Mouse (Mus musculus): ENCODE measurements around the gene Pnp. TPM values are rescaled to one million over a fixed set of nuclear protein-coding genes. Genes with fewer than 3 reads are reported as not detected.
A peak's percentile ranks its signal among the peaks of the same experiment; 100 is the strongest.
"Not testable (repeated sequence)": the region's sequence is repeated elsewhere in the genome, so short reads cannot be mapped to it uniquely, and the experiment has no call there.

The Pnp gene
- polyA plus RNA-seq, 1 experiment from 2014 or later = 15.4 TPM

- H3K4me3 ChIP-seq (ENCODE audit: low read depth, low read length); H3K36me3 ChIP-seq (ENCODE audit: control insufficient read depth, insufficient read depth, low read length); H3K27me3 ChIP-seq (ENCODE audit: control insufficient read depth, insufficient read depth, low read length); H3K27ac ChIP-seq (ENCODE audit: low read depth, low read length); ATAC-seq (ENCODE audit: low read depth); H3K4me1 ChIP-seq (ENCODE audit: control insufficient read depth, insufficient read depth, low read length); H3K4me2 ChIP-seq (ENCODE audit: low read depth, low read length); H3K9me3 ChIP-seq (ENCODE audit: control insufficient read depth, low read length); H3K9ac ChIP-seq (replicated peaks; ENCODE audit: low read depth, low read length): not testable (repeated sequence)
- WGBS = 95% methylated on average over 2 of the region's 2 CpGs
Observed at GRCm38 (mm10) chr14:50897992-50898391, 32.9 kb upstream of the Pnp start.

GRCm38 (mm10) chr14:50903973-50904827 lies 26.7 kb upstream of the Pnp start:
- H3K36me3 ChIP-seq (ENCODE audit: control insufficient read depth, insufficient read depth, low read length) = no peaks in the 10 kb centered on the region
- peak overlapping the region; percentile 46 for H3K9ac ChIP-seq (replicated peaks; ENCODE audit: low read depth, low read length)
- WGBS = 4% methylated on average over 26 of the region's 26 CpGs
- peaks cover 6% of the 10 kb centered on the region; the same call in 1 of the 2 replicates for H3K4me1 ChIP-seq (ENCODE audit: control insufficient read depth, insufficient read depth, low read length)
- peak overlapping the region; percentile 25 for H3K4me3 ChIP-seq (ENCODE audit: low read depth, low read length)
- ATAC-seq (ENCODE audit: low read depth) = peak; percentile 90
- no peaks in the 10 kb centered on the region for H3K9me3 ChIP-seq (ENCODE audit: control insufficient read depth, low read length)
- peak overlapping the region; percentile 34; the same call in 1 of the 2 replicates for H3K27ac ChIP-seq (ENCODE audit: low read depth, low read length)
- H3K4me2 ChIP-seq (ENCODE audit: low read depth, low read length) = peak overlapping the region; percentile 57
- H3K27me3 ChIP-seq (ENCODE audit: control insufficient read depth, insufficient read depth, low read length) = no peaks in the 10 kb centered on the region

GRCm38 (mm10) chr14:50904828-50905129 lies 26.1 kb upstream of the Pnp start:
- no peaks in the 10 kb centered on the region for H3K27me3 ChIP-seq (ENCODE audit: control insufficient read depth, insufficient read depth, low read length)
- no peaks in the 10 kb centered on the region for H3K9me3 ChIP-seq (ENCODE audit: control insufficient read depth, low read length)
- H3K4me3 ChIP-seq (ENCODE audit: low read depth, low read length) = no peak overlapping the region
- 92% methylated on average over 4 of the region's 4 CpGs for WGBS
- H3K4me2 ChIP-seq (ENCODE audit: low read depth, low read length) = no peak overlapping the region
- H3K4me1 ChIP-seq (ENCODE audit: control insufficient read depth, insufficient read depth, low read length) = peaks cover 6% of the 10 kb centered on the region; the same call in 1 of the 2 replicates
- no peak for ATAC-seq (ENCODE audit: low read depth)
- H3K36me3 ChIP-seq (ENCODE audit: control insufficient read depth, insufficient read depth, low read length) = no peaks in the 10 kb centered on the region
- no peak overlapping the region for H3K27ac ChIP-seq (ENCODE audit: low read depth, low read length)
- H3K9ac ChIP-seq (replicated peaks; ENCODE audit: low read depth, low read length) = no peak overlapping the region

GRCm38 (mm10) chr14:50905327-50905726 lies 25.6 kb upstream of the Pnp start:
- not testable (repeated sequence) for H3K9ac ChIP-seq (replicated peaks; ENCODE audit: low read depth, low read length)

GRCm38 (mm10) chr14:50908126-50908525 lies 22.8 kb upstream of the Pnp start:
- no peaks in the 10 kb centered on the region for H3K27me3 ChIP-seq (ENCODE audit: control insufficient read depth, insufficient read depth, low read length)
- peaks cover 6% of the 10 kb centered on the region; the same call in 1 of the 2 replicates for H3K4me1 ChIP-seq (ENCODE audit: control insufficient read depth, insufficient read depth, low read length)
- H3K36me3 ChIP-seq (ENCODE audit: control insufficient read depth, insufficient read depth, low read length) = peaks cover 7% of the 10 kb centered on the region; the same call in 1 of the 2 replicates
- no peak overlapping the region for H3K4me2 ChIP-seq (ENCODE audit: low read depth, low read length)
- H3K9ac ChIP-seq (replicated peaks; ENCODE audit: low read depth, low read length) = no peak overlapping the region
- no peaks in the 10 kb centered on the region for H3K9me3 ChIP-seq (ENCODE audit: control insufficient read depth, low read length)
- no peak for ATAC-seq (ENCODE audit: low read depth)
- no peak overlapping the region for H3K4me3 ChIP-seq (ENCODE audit: low read depth, low read length)
- 81% methylated on average over 4 of the region's 4 CpGs for WGBS
- no peak overlapping the region for H3K27ac ChIP-seq (ENCODE audit: low read depth, low read length)

More at GRCm38 (mm10) chr14:50905327-50905726, 25.6 kb upstream of the Pnp start:
- not testable (repeated sequence) for H3K4me2 ChIP-seq (ENCODE audit: low read depth, low read length); H3K4me1 ChIP-seq (ENCODE audit: control insufficient read depth, insufficient read depth, low read length); H3K36me3 ChIP-seq (ENCODE audit: control insufficient read depth, insufficient read depth, low read length); H3K27ac ChIP-seq (ENCODE audit: low read depth, low read length); H3K4me3 ChIP-seq (ENCODE audit: low read depth, low read length); H3K27me3 ChIP-seq (ENCODE audit: control insufficient read depth, insufficient read depth, low read length); ATAC-seq (ENCODE audit: low read depth); H3K9me3 ChIP-seq (ENCODE audit: control insufficient read depth, low read length)

- Histone ChIP-seq H3K27ac (ENCODE audit: low read depth, low read length) (no peak overlapping the region), H3K9me3 (ENCODE audit: control insufficient read depth, low read length) (no peaks in the 10 kb centered on the region), H3K36me3 (ENCODE audit: control insufficient read depth, insufficient read depth, low read length) (peaks cover 21% of the 10 kb centered on the region), H3K4me1 (ENCODE audit: control insufficient read depth, insufficient read depth, low read length) (no peaks in the 10 kb centered on the region), H3K4me3 (ENCODE audit: low read depth, low read length) (no peak overlapping the region), H3K27me3 (ENCODE audit: control insufficient read depth, insufficient read depth, low read length) (no peaks in the 10 kb centered on the region), H3K9ac (replicated peaks; ENCODE audit: low read depth, low read length) (no peak overlapping the region), H3K4me2 (ENCODE audit: low read depth, low read length) (no peak overlapping the region)
- ATAC-seq (ENCODE audit: low read depth) = no peak
- 61% methylated on average over 3 of the region's 3 CpGs for WGBS
Observed at GRCm38 (mm10) chr14:50911356-50911755, 19.5 kb upstream of the Pnp start.

GRCm38 (mm10) chr14:50923437-50923836 lies 7.4 kb upstream of the Pnp start:
- not testable (repeated sequence) for ATAC-seq (ENCODE audit: low read depth)

GRCm38 (mm10) chr14:50924281-50925064 lies 6.4 kb upstream of the Pnp start, which contains the start of the genes Osgep and Apex1:
TSS of gene Osgep (minus strand) at chr14:50924893.
TSS of gene Apex1 (plus strand) at chr14:50924968.
- H3K9me3 ChIP-seq (ENCODE audit: control insufficient read depth, low read length) = no peaks in the 10 kb centered on the region
- peak within 1 kb of the TSS; percentile 67 for H3K4me3 ChIP-seq (ENCODE audit: low read depth, low read length)
- H3K9ac ChIP-seq (replicated peaks; ENCODE audit: low read depth, low read length) = peak within 1 kb of the TSS; percentile 70
- peak within 1 kb of the TSS; percentile 85 for H3K27ac ChIP-seq (ENCODE audit: low read depth, low read length)
- under 1% methylated on average over 57 of the region's 57 CpGs for WGBS
- no peaks in the 10 kb centered on the region for H3K27me3 ChIP-seq (ENCODE audit: control insufficient read depth, insufficient read depth, low read length)
- peak within 1 kb of the TSS; percentile 87 for H3K4me2 ChIP-seq (ENCODE audit: low read depth, low read length)
- H3K4me1 ChIP-seq (ENCODE audit: control insufficient read depth, insufficient read depth, low read length) = peaks cover 13% of the 10 kb centered on the region
- peaks cover 28% of the 10 kb centered on the region for H3K36me3 ChIP-seq (ENCODE audit: control insufficient read depth, insufficient read depth, low read length)
- ATAC-seq (ENCODE audit: low read depth) = peak; percentile 97

More at GRCm38 (mm10) chr14:50923437-50923836, 7.4 kb upstream of the Pnp start:
- Histone ChIP-seq H3K9ac (replicated peaks; ENCODE audit: low read depth, low read length) (peak overlapping the region; percentile 65; the same call in 1 of the 2 replicates), H3K36me3 (ENCODE audit: control insufficient read depth, insufficient read depth, low read length) (peaks cover 26% of the 10 kb centered on the region), H3K4me2 (ENCODE audit: low read depth, low read length) (peak overlapping the region; percentile 83), H3K4me1 (ENCODE audit: control insufficient read depth, insufficient read depth, low read length) (peaks cover 12% of the 10 kb centered on the region), H3K4me3 (ENCODE audit: low read depth, low read length) (peak overlapping the region; percentile 67)
- not testable (repeated sequence) for H3K9me3 ChIP-seq (ENCODE audit: control insufficient read depth, low read length); H3K27ac ChIP-seq (ENCODE audit: low read depth, low read length); H3K27me3 ChIP-seq (ENCODE audit: control insufficient read depth, insufficient read depth, low read length)
- 81% methylated on average over 1 of the region's 1 CpGs for WGBS

Measured in neural tube, embryonic 14.5 days (tissue).